Mouse (Mus musculus) T-helper 17 cell (primary cell): ENCODE results near the gene Ccer2.

Source experiments
- in situ Hi-C, 2 experiments: fragments of 300-600 bp; cut with MboI, MseI; formaldehyde crosslinking; loops; 1 replicate in 1 of 2; 2 replicates in 1 of 2; pipeline ENCODE4 v1.15.1; 2025; ENCODE audit warnings: high pct_unique_total_duplicates in 2 of 2

Ccer2 gene

DNA sequence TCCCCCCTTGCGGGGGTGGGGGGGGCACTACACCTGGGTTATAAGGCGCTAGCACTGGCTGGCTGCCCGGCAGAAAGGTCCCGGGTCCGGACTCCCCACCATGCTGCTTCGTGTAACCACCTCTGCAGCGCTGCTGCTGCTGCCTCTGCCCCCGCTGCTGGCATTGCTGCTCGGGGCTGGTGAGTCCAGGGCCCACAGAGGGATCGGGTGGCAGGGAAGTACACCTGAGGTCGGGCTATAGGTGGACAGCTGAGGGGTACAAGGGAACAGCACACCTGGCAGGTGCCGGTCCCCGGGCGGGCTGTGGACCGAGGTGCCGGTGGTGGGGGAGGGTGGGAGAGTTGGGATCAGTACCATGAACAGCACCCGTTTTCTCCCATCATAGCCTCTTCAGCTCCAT, at the start of gene Ccer2:
TSS of gene Ccer2 (plus strand) at position 96 of the 400 bp plus-strand sequence.
- in situ Hi-C loops, result no loop called here

DNA sequence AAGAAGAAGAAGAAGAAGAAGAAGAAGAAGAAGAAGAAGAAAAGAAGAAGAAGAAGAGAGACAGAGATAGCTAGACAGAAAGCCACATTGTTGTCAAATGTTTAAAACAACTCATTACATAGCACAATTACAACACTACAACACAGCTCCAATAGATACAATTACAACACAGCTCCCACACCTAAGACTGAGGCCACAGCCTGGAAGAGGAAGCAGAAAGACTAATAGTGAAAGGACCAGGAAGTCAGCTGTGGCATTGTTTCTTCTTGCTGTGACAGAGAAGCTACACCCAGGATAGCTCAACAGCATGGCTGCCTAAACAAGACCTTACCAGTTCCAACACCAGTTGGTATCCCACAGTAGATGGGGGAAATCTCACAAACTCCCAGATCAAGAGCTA, 46.5 kb upstream of the Ccer2 start:
- in situ Hi-C loops, result no loop called here

DNA sequence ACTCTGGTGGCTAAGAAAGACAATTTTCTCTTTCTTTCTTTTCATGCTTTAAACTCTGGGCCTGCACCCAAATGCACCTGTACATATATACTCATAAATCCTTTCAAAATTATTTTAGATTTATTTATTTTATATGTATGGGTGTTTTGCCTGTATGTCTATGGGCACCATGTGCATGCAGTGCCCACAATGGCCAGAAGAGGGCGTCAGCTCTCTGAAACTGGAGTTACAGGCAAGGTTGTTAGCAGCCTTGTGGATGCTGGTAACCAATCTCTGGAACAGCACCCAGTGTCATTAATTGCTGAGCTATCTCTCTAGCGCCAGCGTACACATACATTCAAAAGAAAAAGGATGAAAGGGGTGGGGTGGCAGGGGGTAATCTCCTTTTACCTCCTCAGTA, 45.0 kb upstream of the Ccer2 start:
- in situ Hi-C loops, result no loop called here

DNA sequence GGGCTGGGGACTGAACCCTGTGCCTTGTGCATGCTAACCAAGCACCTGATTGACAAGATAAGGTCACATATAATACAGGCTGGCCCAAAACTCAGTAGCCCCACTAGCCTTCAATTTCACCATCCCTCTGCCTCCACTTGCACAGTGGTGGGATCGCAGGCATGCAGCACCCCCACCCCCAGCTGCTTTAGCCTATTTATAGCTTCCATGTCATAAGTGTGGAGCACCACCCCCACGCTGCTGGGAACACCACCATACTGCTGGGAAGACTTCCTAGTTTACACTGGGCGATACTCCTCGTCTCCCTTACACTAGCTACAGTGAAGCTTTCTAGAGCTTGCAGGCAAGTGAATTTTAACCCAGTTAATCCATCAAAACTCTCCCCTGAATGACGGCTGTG, 41.3 kb upstream of the Ccer2 start:
- in situ Hi-C loops, result no loop called here

DNA sequence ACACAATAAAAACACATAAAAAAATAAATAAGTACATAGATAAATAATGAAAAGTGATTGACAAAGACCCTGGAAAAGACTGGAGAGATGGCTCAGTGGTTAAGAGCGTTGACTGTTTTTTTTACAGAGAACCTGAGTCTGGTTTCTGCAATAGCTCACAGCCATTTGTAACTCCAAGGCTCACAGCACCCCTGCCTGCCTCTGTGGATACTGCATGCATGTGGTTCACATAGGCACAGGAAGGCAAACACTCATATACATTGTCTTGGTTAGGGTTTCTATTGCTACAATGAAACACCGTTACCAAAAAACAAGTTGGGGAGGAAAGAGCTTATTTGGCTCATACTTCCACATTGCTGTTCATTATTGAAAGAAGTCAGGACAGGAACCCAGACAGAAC, 40.4 kb upstream of the Ccer2 start:
- in situ Hi-C loops, result no loop called here

DNA sequence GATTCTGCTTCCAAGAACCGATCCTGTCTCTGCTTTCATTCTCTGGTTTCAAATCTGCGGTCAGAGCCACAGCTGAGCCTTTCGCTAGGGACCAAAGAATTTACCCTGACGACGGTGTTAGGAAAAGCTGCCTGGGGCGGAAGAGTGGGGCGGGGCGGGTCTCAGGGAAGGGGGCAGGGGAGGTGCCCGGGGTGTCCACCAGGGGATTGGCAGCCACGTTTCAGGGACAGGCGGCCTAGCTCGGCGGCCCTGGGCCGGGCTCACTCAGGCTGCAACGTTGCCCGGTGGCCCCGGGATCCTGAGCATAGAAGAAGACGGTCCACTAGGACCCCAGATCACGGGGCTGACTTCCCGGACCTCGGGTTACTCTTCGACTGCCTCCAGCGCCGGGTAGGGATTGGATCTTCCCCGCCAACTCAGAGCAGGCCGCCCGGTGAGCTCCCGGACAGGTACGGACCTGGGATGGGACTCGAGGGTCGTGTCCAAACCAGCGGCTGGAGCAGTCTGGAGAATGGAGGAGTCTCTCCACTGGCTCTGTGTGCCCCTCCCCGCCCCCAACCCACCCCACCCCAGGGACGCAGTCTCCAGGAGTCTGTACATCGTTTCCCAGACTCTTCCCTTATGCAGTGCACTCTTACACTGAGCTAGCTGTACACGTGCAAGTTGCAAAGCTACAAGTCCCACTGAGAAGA, 39.2 kb upstream of the Ccer2 start, which contains the start of gene Fbxo17:
TSS of gene Fbxo17 (plus strand) at position 215 of the 692 bp plus-strand sequence.
- in situ Hi-C loops, result no loop called here

DNA sequence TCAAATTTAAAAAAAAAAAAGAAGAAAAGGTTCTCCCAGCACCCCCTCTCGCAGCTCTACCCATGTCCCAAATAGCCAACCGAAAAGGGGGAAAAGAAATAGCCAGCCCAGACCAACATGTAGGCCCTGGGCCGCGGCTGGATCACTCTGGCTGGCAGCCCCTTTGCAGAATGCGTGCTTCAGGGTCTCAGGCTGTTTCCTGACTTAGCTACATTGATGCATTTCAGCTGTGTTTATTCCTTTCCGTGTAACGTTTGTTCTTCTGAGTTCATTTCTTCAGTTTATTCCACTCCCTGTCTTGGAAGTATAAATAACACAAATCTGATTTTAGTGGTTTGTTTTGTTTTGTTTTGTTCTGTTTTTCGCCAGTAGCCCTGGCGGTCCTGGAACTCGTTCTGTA, 38.2 kb upstream of the Ccer2 start:
- in situ Hi-C loops, result no loop called here

DNA sequence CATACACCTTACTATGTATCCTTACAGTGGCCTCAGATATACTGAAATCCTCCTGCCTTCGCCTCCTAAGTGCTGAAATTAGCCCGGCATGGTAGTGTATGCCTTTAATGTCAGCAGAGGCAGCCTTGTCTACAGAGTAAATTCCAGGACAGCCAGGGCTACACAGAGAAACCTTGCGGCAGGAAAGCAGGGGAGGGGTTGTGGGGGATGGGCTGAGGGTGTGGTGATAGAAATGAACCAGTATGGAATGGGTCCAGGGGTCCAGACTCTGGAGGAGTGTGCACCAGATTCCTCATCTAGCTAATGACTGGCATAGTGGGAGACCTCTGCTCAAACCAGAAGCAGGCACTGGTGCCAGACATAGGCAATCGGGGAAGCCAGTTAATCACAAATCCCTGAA, 36.8 kb upstream of the Ccer2 start:
- in situ Hi-C loops, result no loop called here

DNA sequence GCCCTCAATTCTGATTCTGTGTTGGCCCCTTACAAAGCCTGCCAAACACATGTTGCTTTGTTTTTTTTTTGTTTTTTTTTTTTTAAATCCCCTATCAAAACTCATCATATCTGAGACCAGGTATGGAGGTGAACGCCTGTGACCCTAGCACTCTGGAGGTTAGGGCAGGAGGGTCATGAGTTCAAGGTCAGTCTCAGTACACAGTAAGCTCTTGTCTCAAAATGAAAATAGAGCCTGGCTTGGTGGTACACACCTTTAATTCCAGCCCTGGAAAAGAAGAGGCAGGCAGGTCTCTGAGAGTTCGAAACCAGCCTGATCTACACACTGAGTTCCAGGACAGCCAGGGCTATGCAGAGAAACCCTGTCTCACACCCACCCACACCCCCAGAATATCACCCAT, 36.3 kb upstream of the Ccer2 start:
- in situ Hi-C loops, result no loop called here

DNA sequence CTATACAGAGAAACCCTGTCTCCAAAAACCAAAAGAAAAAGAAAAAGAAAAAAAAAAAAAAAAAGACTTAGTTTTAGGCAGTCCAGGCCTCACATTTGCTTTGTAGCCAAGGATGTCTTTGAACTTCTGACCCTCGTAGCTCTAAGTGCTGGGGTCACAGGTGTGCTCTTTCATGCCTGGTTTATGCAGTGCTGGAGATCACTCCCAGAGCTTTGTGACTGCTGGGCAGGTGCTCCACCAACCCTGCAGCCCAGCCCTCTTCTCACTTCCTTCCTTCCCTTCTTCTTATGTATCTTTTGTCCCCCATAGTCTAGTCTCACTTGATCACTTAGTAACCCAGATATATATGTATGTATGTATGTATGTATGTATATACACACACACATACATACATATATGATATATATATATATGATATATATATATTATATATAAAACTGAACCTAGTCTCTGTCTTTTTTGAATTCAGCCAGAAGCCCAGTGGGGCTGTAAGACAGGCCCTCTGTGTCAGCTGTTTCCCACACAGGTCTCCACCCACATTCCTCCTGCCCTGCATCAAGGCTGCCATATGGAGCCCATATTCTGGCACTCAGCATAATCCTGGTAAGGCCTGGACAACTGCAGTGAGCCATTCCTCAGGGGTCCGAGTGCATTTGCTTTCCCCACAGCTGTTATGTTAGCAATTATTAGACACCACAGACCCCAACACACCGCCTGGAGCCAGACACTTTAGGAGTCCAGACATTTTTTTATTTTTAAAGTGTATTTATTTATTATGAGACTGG, 35.0 kb upstream of the Ccer2 start:
- in situ Hi-C loops, result no loop called here

DNA sequence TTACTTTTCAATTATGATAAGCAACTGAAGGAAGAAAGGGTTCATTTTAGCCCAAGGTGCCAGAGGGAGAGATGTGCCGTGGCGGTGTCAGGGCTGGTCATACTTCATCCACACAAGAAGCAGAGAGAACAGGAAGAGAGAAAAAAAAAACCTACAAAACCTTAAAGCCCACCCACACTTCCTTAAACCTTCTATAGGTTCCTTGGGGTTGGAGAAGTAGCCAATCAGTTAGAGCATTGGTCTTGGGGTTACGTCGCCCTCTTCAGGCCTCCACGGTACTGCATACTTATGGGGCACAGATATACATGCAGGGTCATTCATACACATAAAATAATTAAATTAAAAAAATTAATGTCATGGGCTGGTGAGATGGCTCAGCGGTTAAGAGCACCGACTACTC, 33.9 kb upstream of the Ccer2 start:
- in situ Hi-C loops, result no loop called here

DNA sequence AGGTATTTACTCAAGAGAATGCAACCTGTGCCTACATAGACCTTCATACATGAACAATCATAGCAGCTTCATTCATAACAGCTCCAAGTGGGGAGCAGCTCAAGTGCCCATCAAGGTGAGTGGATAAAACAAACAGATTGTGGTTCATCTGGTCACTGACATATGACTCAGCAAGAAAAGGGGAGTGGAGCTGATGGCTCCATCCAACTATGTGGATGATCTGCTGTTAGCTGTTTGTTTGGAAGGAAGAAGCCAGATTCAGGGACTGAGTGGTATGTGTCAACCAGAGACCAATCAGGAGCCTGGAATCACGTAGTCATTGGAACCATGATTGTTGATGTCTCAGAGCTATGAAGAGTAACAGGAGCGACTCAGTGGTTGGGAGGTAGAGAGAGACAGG, 31.4 kb upstream of the Ccer2 start:
- in situ Hi-C loops, result loop anchor here in 1 of 2 experiments (5.0 kb wide), 1 partner anchor 117 kb away; no protein-coding TSS in a partner anchor

DNA sequence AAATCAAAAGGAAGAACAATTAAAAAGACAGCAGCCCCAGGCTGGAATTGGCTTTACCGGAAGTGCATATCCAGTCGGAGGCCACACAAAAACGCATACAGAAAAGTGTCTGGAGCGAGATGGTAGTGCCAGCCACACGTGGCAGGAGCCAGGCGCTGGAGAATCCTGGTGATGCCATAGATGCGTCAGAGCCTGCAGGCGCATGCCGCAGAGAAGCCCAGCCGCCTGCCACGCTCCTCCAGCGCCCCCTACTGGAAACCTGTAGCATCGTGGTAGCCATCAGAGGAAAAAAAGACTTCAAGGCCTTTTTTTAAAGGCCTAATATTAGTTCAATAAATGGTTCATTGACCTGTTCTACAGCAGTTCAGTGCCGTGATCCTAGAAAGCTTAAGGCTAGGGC, 29.4 kb upstream of the Ccer2 start:
- in situ Hi-C loops, result loop anchor here in 1 of 2 experiments (5.0 kb wide), 1 partner anchor 119 kb away; no protein-coding TSS in a partner anchor

DNA sequence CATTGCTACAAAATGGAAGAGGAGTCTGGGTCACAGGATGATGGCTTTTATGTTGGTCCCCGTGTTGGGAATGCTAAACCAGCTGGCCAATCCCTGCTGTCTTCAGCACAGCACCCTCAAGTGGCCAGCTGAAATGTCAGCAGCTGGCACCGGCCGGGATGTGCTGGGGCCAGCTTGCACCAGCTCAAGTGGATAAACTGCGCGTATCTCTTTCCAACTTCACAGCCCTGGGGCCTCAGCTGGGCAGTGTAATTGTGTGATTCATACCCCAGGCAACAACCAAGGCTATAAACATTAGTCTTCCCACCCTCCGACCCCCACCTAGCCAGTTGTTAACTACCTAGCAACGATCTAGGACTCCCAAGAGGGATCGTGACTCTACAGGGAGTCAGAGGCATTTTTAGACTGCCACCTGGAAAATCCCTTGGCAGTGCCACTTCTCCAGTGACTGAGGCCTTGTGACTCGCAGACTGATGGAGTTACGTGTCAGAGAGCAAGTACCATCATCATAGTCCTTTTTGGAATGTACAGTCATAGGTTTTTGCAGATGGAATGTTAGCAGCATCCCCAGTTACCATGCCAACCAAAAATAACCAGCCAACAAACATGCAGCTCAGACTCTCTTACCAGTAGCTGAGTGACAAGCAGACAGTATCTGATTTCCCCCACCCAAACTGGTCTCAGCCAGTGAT, 28.2 kb upstream of the Ccer2 start:
- in situ Hi-C loops, result loop anchor here in 1 of 2 experiments (5.0 kb wide), 1 partner anchor 120 kb away; no protein-coding TSS in a partner anchor

DNA sequence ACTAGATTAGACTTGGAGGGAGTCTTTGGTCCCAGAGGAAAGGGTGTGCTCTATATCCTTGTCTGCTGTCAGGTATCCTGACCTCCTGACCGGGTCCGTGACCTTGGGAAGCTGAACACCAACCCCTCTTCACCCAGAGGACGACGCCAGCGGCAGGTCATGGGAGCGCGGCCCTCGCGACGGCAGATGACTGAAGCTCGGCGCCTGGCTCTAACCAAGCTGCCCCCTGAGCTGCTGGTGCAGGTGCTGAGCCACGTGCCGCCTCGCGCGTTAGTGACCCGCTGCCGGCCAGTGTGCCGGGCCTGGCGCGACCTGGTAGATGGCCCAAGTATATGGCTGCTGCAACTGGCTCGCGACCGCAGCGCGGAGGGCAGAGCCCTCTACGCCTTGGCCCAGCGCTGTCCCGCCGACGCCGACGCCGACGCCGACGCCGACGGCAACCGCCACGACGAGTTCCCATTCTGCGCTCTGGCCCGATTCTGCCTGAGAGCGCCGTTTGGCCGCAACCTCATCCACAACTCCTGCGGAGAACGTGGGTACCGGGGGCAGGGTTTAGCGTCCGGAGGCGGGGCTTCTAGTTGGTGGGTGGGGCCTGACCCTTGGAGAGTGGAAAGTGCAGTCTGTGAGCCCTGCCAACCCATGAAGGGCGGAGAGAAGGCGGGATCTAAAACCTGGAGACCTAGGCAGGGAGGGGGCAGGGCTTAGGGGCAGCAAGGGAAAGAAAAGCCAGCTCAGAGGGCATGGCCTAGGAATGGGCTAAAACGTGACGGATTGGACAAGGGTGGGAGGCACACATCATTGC, 23.4 kb upstream of the Ccer2 start:
- in situ Hi-C loops, result no loop called here

DNA sequence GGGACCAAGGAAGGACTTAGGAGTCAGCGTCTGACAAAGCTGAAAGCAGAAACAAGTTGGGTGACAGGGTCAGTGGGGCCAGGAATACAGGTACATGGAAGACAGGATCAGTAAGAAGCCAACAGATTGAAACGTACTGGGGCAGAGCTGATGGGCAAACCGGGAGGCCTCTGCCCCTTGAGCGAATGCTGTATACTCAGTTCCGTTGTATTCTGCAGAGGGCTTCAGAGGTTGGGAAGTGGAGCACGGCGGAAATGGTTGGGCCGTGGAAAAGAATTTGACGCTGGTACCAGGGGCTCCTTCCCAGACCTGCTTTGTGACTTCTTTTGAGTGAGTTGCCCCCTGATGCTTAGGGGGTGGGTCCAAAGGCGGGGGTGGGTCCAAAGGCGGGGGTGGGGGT, 22.8 kb upstream of the Ccer2 start:
- in situ Hi-C loops, result no loop called here

DNA sequence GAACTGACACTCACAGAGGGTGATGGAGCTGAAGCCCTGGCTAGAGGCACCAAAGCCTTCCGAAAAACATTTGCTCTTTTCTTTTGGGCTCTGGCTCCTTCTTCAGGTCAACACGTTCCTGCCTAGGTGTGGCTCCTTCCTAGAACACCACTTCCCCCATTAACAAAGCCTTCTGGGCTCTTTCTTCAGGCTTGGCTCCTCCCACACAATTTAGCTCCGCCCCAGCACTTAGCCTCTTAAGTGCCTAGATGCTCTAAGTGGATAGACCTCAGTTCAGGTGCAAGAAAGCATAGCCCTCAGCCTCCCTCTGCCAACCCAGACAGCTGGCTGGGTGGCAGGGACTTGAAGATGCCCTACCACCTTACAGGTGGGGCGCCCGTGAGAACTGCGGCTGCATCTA, 20.3 kb upstream of the Ccer2 start:
- in situ Hi-C loops, result no loop called here

DNA sequence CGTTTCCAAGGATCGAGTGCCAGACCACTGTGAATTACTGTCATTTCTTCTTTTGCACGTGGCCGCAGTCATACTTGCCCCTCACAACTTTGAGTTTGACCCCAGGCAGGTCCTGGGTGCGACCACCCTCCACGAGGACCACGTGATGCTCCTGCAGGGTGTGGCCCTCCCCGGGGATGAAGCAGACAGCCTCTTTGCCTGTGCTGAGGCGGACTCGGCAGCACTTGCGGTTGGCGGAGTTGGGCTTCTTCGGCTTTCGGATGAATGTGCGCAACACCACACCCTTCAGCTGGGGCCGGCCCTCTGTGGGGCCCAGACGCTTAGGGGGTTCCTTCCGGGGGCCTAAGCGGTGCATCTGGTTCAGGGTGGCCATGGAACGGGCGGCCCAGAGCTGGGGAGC, 16.1 kb upstream of the Ccer2 start:
- in situ Hi-C loops, result no loop called here

DNA sequence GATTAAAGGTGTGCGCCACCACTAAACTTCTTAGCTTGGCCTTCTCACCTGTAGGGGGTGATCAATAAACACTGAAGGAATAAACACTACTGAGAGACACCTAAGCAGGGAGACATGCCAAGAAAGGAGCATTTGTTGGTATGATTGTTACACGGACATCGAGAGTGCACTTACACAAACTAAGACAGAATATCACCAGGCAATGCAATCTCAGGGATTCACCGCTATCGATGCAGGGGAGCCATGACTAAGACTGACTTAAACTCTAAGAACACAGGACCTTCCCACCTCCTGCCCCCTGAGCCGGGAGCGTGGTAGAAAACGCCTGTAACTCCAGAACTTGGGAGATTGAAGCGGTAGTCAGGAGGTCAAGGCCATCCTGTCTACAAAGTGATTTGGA, 15.0 kb upstream of the Ccer2 start:
- in situ Hi-C loops, result no loop called here

DNA sequence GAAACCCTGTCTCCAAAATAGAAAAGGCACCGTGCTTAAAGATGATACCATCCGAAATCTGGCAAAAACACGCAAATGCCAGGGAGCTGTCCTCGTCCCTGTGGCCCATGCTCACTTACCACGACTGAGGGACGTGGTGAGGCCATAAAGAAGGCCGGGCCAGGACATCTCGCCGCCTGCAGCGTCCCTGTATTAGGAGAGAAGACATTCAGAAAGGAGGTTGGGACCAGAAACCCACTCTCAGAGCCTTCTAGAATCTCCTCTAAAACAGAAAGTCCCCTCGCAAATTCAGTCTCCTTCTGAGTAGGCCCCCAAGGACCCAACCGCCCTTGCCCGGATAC, 14.6 kb upstream of the Ccer2 start:
- in situ Hi-C loops, result no loop called here

DNA sequence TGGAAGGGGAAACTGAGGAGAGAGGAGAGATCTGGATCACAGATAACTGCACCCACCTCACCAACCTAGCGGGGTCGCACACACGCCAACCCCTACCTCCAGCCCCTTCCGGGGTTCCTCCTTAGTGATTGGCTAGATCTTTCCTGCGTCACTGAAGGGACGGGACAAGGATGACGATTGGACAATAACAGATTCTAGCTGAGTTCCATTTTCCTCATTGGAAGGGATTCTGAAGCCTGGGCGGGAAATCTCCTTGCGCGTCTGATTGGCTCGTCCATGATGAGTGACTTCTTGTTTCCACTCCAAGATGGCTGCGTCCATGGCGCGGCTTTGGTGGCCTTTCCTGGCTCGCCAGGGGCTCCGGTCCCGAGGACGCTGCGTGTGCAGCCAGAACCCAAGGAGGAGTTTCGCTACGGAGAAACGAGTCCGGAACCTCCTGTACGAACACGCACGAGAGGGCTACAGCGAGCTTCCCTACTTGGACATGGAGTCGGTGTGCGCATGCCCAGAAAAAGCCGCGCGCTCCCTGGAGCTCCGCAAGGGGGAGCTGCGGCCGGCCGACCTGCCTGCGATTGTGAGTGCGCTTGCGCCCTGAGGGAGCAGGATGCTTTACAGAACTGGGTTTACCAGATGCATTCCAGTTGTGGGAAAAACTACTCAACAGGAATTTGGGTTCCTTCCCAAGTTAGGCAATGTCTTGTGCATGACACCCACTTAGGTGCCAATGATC, 14.1 kb upstream of the Ccer2 start, which contains the start of the genes Mrps12 and Sars2:
TSS of gene Mrps12 (minus strand) at position 112 of the 730 bp plus-strand sequence.
TSS of gene Sars2 (plus strand) at position 284 of the 730 bp plus-strand sequence.
- in situ Hi-C loops, result no loop called here
